Mouse (Mus musculus) megakaryocyte, embryonic 14.5 days (primary cell): ENCODE data around the gene Dcpp1.

Source experiments
- FLI1 ChIP-seq: IDR thresholded peaks from 2 replicates; pipeline ENCODE4 v1.6.1; 2012; ENCODE audit warnings: low read length, inconsistent platforms, mixed read lengths
- GATA1 ChIP-seq: IDR thresholded peaks from 3 replicates; pipeline ENCODE4 v1.6.1; 2012; ENCODE audit warnings: mixed read lengths, low read length, inconsistent platforms, borderline replicate concordance

GRCm38 (mm10) chr17:23862926-23863325 lies 17.8 kb upstream of the Dcpp1 start:
- TF ChIP-seq GATA1 = no peak
- no peak for TF ChIP-seq FLI1
